Mouse (Mus musculus) liver, embryonic 11.5 days (tissue): Measurements from ENCODE around the gene Zfhx2. TPM values are rescaled to one million over a fixed set of nuclear protein-coding genes. Genes with fewer than 3 reads are reported as not detected.

Experiments
- ATAC-seq: fragments of 200-750 bp; cut with Nextera tagmentation; replicated peaks from 2 replicates; pipeline ENCODE4 v1.8.0; 2017; ENCODE audit warnings: moderate number of reproducible peaks, mild to moderate bottlenecking, moderate TSS enrichment, moderate library complexity; ENCODE audit not compliant: low FRiP score
- DNase-seq: peaks from one replicate; pipeline ENCODE4 v3.0.0-alpha.2; 2017; ENCODE audit warnings: low spot score
- H3K27ac ChIP-seq: fragments of 300-500 bp; sonication (generic); 2 replicates; pipeline ENCODE4 v1.5.1; 2014; ENCODE audit warnings: mild to moderate bottlenecking, low read depth, low read length, control low read depth
- H3K27me3 ChIP-seq: fragments of 300-500 bp; sonication (generic); replicated peaks from 2 replicates; pipeline ENCODE4 v1.6.1; 2014; ENCODE audit warnings: low read length, mixed read lengths; ENCODE audit not compliant: control insufficient read depth, insufficient read depth
- H3K36me3 ChIP-seq: fragments of 300-500 bp; sonication (generic); 2 replicates; pipeline ENCODE4 v1.6.1; 2014; ENCODE audit warnings: mild to moderate bottlenecking, low read length, moderate library complexity, mixed read lengths; ENCODE audit not compliant: control insufficient read depth, insufficient read depth
- H3K4me1 ChIP-seq: fragments of 300-500 bp; sonication (generic); replicated peaks from 2 replicates; pipeline ENCODE4 v1.6.1; 2014; ENCODE audit warnings: low read length, mixed read lengths; ENCODE audit not compliant: control insufficient read depth, insufficient read depth
- H3K4me2 ChIP-seq: fragments of 300-500 bp; sonication (generic); 2 replicates; pipeline ENCODE4 v1.6.1; 2014; ENCODE audit warnings: mild to moderate bottlenecking, control low read depth, moderate library complexity
- H3K4me3 ChIP-seq: fragments of 300-500 bp; sonication (generic); 2 replicates; pipeline ENCODE4 v1.5.1; 2014; ENCODE audit warnings: low read depth, low read length, control low read depth
- H3K9ac ChIP-seq: fragments of 300-500 bp; sonication (generic); 2 replicates; pipeline ENCODE4 v1.6.1; 2014; ENCODE audit warnings: low read depth, low read length, control low read depth
- H3K9me3 ChIP-seq: fragments of 300-500 bp; sonication (generic); 2 replicates; pipeline ENCODE4 v1.6.1; 2016; ENCODE audit warnings: low read length, inconsistent platforms, mixed read lengths; ENCODE audit not compliant: control insufficient read depth
- WGBS: fragments of 180-500 bp; shearing (Covaris S2); extraction: QIAGEN DNeasy Blood & Tissue Kit; methylation state at CpG from one replicate; pipeline ENCODE4 v1.1.7; 2014; 5-methylcytosine and 5-hydroxymethylcytosine counted together
- polyA plus RNA-seq: library from polyadenylated mRNA; unstranded; fragments of >200 nt; fragmentation: Nextera tagmentation; extraction: Ambion mirVana; gene quantifications from 2 replicates; pipeline ENCODE4 v1.2.1, GENCODE M21; 2014

The Zfhx2 gene
- polyA plus RNA-seq, 1 experiment from 2014 or later, result 2.8 TPM

GRCm38 (mm10) chr14:55116425-55117200, 24.5 kb upstream of the Zfhx2 start, which contains the start of gene Jph4:
Gene Jph4, minus strand, starts transcription at chr14:55116935.
- Histone ChIP-seq H3K4me2 (peak within 1 kb of the TSS; percentile 90), H3K9me3 (no peaks in the 10 kb centered on the region), H3K4me1 (peaks cover 15% of the 10 kb centered on the region), H3K27ac (no peak within 1 kb of the TSS), H3K4me3 (0 out of 2 replicates have a peak within 1 kb of the TSS, but pooled peaks have one; percentile 58), H3K27me3 (peaks cover 62% of the 10 kb centered on the region), H3K36me3 (no peaks in the 10 kb centered on the region), H3K9ac (no peak within 1 kb of the TSS)
- 9% methylated on average over 21 of the region's 21 CpGs for WGBS
- no peak for ATAC-seq
- DNase-seq, result no peak

- WGBS, result 7% methylated on average over 8 of the region's 8 CpGs
- Histone ChIP-seq H3K9ac (no peak overlapping the region), H3K4me3 (0 out of 2 replicates have a peak overlapping the region, but pooled peaks have one; percentile 58), H3K36me3 (no peaks in the 10 kb centered on the region), H3K27ac (no peak overlapping the region), H3K4me1 (peaks cover 15% of the 10 kb centered on the region), H3K9me3 (no peaks in the 10 kb centered on the region), H3K4me2 (peak overlapping the region; percentile 90), H3K27me3 (peaks cover 68% of the 10 kb centered on the region)
- ATAC-seq, result no peak
- no peak for DNase-seq
Measured at GRCm38 (mm10) chr14:55115846-55116245, 23.7 kb upstream of the Zfhx2 start.

- Histone ChIP-seq H3K4me3 (peak overlapping the region; percentile 58), H3K27ac (no peak overlapping the region), H3K9ac (0 out of 2 replicates have a peak overlapping the region, but pooled peaks have one; percentile 15), H3K9me3 (no peaks in the 10 kb centered on the region), H3K36me3 (no peaks in the 10 kb centered on the region), H3K27me3 (peaks cover 75% of the 10 kb centered on the region), H3K4me2 (peak overlapping the region; percentile 90), H3K4me1 (peaks cover 15% of the 10 kb centered on the region)
- DNase-seq (peak; percentile 57), ATAC-seq (no peak; the same call in 1 of the 2 replicates)
- 1% methylated on average over 65 of the region's 78 CpGs for WGBS
Measured at GRCm38 (mm10) chr14:55114759-55115701, 22.9 kb upstream of the Zfhx2 start.

GRCm38 (mm10) chr14:55113975-55114645, 22.0 kb upstream of the Zfhx2 start:
- ATAC-seq, result no peak
- no peaks in the 10 kb centered on the region for H3K9me3 ChIP-seq
- no peaks in the 10 kb centered on the region for H3K36me3 ChIP-seq
- peaks cover 84% of the 10 kb centered on the region for H3K27me3 ChIP-seq
- H3K4me3 ChIP-seq, result peak overlapping the region; percentile 58
- H3K4me1 ChIP-seq, result peaks cover 19% of the 10 kb centered on the region
- no peak overlapping the region for H3K9ac ChIP-seq
- H3K27ac ChIP-seq, result no peak overlapping the region
- peak overlapping the region; percentile 90 for H3K4me2 ChIP-seq
- DNase-seq, result no peak
- WGBS, result 11% methylated on average over 26 of the region's 26 CpGs

- Histone ChIP-seq H3K27me3 (peaks cover 89% of the 10 kb centered on the region), H3K36me3 (no peaks in the 10 kb centered on the region), H3K27ac (no peak overlapping the region), H3K9ac (no peak overlapping the region), H3K9me3 (no peaks in the 10 kb centered on the region), H3K4me2 (peak overlapping the region; percentile 38), H3K4me1 (peaks cover 20% of the 10 kb centered on the region), H3K4me3 (no peak overlapping the region)
- no peak for ATAC-seq
- DNase-seq, result no peak
- WGBS, result 52% methylated on average over 51 of the region's 51 CpGs
Measured at GRCm38 (mm10) chr14:55113351-55113974, 21.3 kb upstream of the Zfhx2 start.

GRCm38 (mm10) chr14:55111720-55112119, 19.6 kb upstream of the Zfhx2 start:
- DNase-seq, result no peak
- H3K4me3 ChIP-seq, result no peak overlapping the region
- 63% methylated on average over 2 of the region's 2 CpGs for WGBS
- no peak overlapping the region for H3K27ac ChIP-seq
- peaks cover 23% of the 10 kb centered on the region for H3K4me1 ChIP-seq
- H3K4me2 ChIP-seq, result no peak overlapping the region
- H3K27me3 ChIP-seq, result peaks cover 80% of the 10 kb centered on the region
- no peak for ATAC-seq
- no peak overlapping the region for H3K9ac ChIP-seq
- no peaks in the 10 kb centered on the region for H3K36me3 ChIP-seq
- no peaks in the 10 kb centered on the region for H3K9me3 ChIP-seq

- H3K9ac ChIP-seq, result no peak overlapping the region
- no peak for DNase-seq
- H3K9me3 ChIP-seq, result no peaks in the 10 kb centered on the region
- H3K27me3 ChIP-seq, result peaks cover 63% of the 10 kb centered on the region
- H3K36me3 ChIP-seq, result no peaks in the 10 kb centered on the region
- no peak overlapping the region for H3K4me2 ChIP-seq
- peaks cover 25% of the 10 kb centered on the region for H3K4me1 ChIP-seq
- H3K4me3 ChIP-seq, result no peak overlapping the region
- no peak overlapping the region for H3K27ac ChIP-seq
- WGBS, result 21% methylated on average over 9 of the region's 9 CpGs
- ATAC-seq, result no peak
Measured at GRCm38 (mm10) chr14:55110076-55110475, 18.0 kb upstream of the Zfhx2 start.
